Mouse (Mus musculus): ENCODE measurements around the gene Cadm2. TPM values are rescaled to one million over a fixed set of nuclear protein-coding genes. Genes with fewer than 3 reads are reported as not detected.

The Cadm2 gene
- 1.4 and 2.6 TPM in 2 replicates for polyA plus RNA-seq (2016; fragmentation: Nextera tagmentation; extraction: Ambion mirVana)

- no peaks in the 10 kb centered on the region for H3K36me3 ChIP-seq
- DNase-seq (ENCODE audit: low spot score) = peak; percentile 88
- H3K27ac ChIP-seq = peak within 1 kb of the TSS; percentile 80
- H3K27me3 ChIP-seq (ENCODE audit: low read depth, poor library complexity, severe bottlenecking) = peaks cover 32% of the 10 kb centered on the region
- 2% methylated on average over 20 of the region's 35 CpGs for WGBS
- peak within 1 kb of the TSS; percentile 78 for H3K4me3 ChIP-seq
- no peaks in the 10 kb centered on the region for H3K9me3 ChIP-seq (replicated peaks)
- peaks cover 20% of the 10 kb centered on the region for H3K4me1 ChIP-seq
Observed at GRCm38 (mm10) chr16:67620826-67621505, at the start of gene Cadm2. Cadm2 (minus strand) TSS chr16:67620908.

- WGBS = 93% methylated on average over 3 of the region's 3 CpGs
- no peak overlapping the region for H3K4me3 ChIP-seq
- H3K4me1 ChIP-seq = no peaks in the 10 kb centered on the region
- H3K36me3 ChIP-seq = no peaks in the 10 kb centered on the region
- no peak for DNase-seq (ENCODE audit: low spot score)
- no peak overlapping the region for H3K27ac ChIP-seq
- no peaks in the 10 kb centered on the region for H3K9me3 ChIP-seq (replicated peaks)
- no peaks in the 10 kb centered on the region for H3K27me3 ChIP-seq (ENCODE audit: low read depth, poor library complexity, severe bottlenecking)
Observed at GRCm38 (mm10) chr16:67646930-67647329, 26.2 kb upstream of the Cadm2 start.

DNA sequence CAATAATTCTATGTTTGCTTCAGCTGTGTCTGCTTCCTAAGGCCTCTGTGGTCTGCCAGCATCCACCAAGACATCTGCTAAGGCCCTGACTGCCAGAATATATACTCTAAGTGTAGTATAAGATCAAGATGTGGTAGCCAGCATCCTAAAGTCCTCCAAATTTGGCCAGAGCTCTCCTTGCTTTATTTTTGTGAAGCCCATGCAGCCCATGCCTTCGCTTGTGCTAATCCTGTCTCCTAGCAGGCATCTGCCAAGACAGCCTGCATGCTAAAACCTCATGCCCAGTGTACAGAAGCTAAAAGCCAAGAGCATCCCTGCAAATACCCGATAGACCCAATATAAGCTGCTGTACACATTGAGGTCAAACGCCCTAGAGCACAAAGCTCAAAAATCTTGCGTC is 22.9 kb upstream of the Cadm2 start:
- H3K4me3 ChIP-seq = no peak overlapping the region
- WGBS = 93% methylated on average over 4 of the region's 4 CpGs
- no peaks in the 10 kb centered on the region for H3K27me3 ChIP-seq (ENCODE audit: low read depth, poor library complexity, severe bottlenecking)
- H3K36me3 ChIP-seq = no peaks in the 10 kb centered on the region
- no peaks in the 10 kb centered on the region for H3K9me3 ChIP-seq (replicated peaks)
- H3K27ac ChIP-seq = no peak overlapping the region
- DNase-seq (ENCODE audit: low spot score) = no peak
- H3K4me1 ChIP-seq = no peaks in the 10 kb centered on the region

- WGBS = under 1% methylated on average over 52 of the region's 61 CpGs
- peak; percentile 72 for DNase-seq (ENCODE audit: low spot score)
- Histone ChIP-seq H3K9me3 (replicated peaks) (no peaks in the 10 kb centered on the region), H3K36me3 (no peaks in the 10 kb centered on the region), H3K27me3 (ENCODE audit: low read depth, poor library complexity, severe bottlenecking) (peaks cover 32% of the 10 kb centered on the region), H3K4me3 (peak overlapping the region; percentile 78), H3K4me1 (peaks cover 20% of the 10 kb centered on the region), H3K27ac (peak overlapping the region; percentile 80)
Observed at GRCm38 (mm10) chr16:67619906-67620781, 564 bp downstream of the Cadm2 start.

GRCm38 (mm10) chr16:67619416-67619815 is 1.3 kb downstream of the Cadm2 start:
- H3K9me3 ChIP-seq (replicated peaks) = no peaks in the 10 kb centered on the region
- WGBS = under 1% methylated on average over 16 of the region's 16 CpGs
- DNase-seq (ENCODE audit: low spot score) = no peak
- no peaks in the 10 kb centered on the region for H3K36me3 ChIP-seq
- H3K27ac ChIP-seq = 0 out of 2 replicates have a peak overlapping the region, but pooled peaks have one; percentile 80
- H3K27me3 ChIP-seq (ENCODE audit: low read depth, poor library complexity, severe bottlenecking) = peaks cover 32% of the 10 kb centered on the region
- H3K4me3 ChIP-seq = peak overlapping the region; percentile 78
- H3K4me1 ChIP-seq = peaks cover 20% of the 10 kb centered on the region

GRCm38 (mm10) chr16:67618817-67619216 is 1.9 kb downstream of the Cadm2 start:
- peak overlapping the region; percentile 78 for H3K4me3 ChIP-seq
- no peak overlapping the region for H3K27ac ChIP-seq
- no peaks in the 10 kb centered on the region for H3K36me3 ChIP-seq
- WGBS = 3% methylated on average over 13 of the region's 13 CpGs
- H3K4me1 ChIP-seq = peaks cover 20% of the 10 kb centered on the region
- no peaks in the 10 kb centered on the region for H3K9me3 ChIP-seq (replicated peaks)
- DNase-seq (ENCODE audit: low spot score) = no peak
- H3K27me3 ChIP-seq (ENCODE audit: low read depth, poor library complexity, severe bottlenecking) = peaks cover 32% of the 10 kb centered on the region

DNA sequence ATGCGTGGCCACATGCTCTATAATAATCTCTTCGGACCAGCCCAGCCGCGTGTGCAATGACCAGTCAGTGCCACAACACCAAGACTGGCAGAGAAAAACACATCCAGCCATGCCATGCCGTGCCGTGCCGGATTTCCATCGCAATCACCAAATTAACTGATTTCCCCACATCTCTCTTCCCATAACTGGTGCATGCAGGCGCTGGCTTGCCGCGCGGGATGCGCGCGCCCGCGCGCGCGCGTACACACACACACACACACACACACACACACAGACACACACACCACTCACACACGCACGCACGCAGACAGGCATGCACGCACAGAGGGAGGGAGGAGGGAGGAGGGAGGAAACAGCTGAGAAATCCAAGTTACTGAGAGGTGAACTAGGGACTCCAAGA is 2.9 kb downstream of the Cadm2 start:
- H3K36me3 ChIP-seq = no peaks in the 10 kb centered on the region
- H3K4me1 ChIP-seq = peaks cover 20% of the 10 kb centered on the region
- peak; percentile 41 for DNase-seq (ENCODE audit: low spot score)
- H3K27ac ChIP-seq = no peak overlapping the region
- peak overlapping the region; percentile 50 for H3K4me3 ChIP-seq
- peaks cover 32% of the 10 kb centered on the region for H3K27me3 ChIP-seq (ENCODE audit: low read depth, poor library complexity, severe bottlenecking)
- no peaks in the 10 kb centered on the region for H3K9me3 ChIP-seq (replicated peaks)
- WGBS = under 1% methylated on average over 25 of the region's 25 CpGs

DNA sequence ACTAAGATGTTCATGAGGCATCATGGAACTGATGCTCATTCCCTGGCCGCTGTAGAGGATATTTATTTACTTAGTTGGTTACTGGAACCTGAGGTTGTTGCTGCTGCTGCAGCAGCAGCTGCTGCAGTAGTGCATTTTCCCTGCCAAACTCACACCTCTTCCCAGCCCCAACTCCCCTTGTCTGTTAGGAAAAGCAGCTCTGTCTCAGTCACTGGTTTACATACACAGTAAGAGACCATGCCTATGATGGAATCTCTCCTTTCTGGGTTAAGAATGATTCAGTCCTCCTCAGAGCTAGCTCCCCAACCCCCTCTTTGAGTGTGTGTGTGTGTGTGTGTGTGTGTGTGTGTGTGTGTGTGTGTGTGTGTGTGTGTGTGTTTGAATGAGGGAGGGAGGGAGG is 3.5 kb downstream of the Cadm2 start:
- H3K4me3 ChIP-seq = peak overlapping the region; percentile 50; the same call in 1 of the 2 replicates
- no peak for DNase-seq (ENCODE audit: low spot score)
- H3K9me3 ChIP-seq (replicated peaks) = no peaks in the 10 kb centered on the region
- H3K36me3 ChIP-seq = no peaks in the 10 kb centered on the region
- H3K4me1 ChIP-seq = peaks cover 20% of the 10 kb centered on the region
- 12% methylated on average over 1 of the region's 1 CpGs for WGBS
- H3K27ac ChIP-seq = no peak overlapping the region
- peaks cover 32% of the 10 kb centered on the region for H3K27me3 ChIP-seq (ENCODE audit: low read depth, poor library complexity, severe bottlenecking)

DNA sequence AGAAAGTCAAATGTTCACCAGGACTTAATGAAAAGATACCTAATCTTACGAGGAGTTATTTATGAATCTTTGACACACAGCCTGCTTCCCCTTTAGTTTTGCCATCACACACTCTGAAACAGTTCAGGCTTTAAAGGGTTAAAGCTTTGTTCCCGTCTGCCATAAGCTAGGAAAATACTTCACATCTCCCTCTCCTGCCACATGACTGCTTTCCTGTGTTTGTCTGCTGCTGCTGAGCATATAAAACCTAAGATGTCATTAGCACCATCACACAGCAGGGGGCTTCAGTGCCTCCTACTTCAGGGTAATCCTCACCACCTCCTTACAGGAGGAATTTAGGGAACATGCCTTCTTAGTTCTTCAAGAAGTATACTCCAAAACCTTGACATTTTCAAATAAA is 6.8 kb downstream of the Cadm2 start:
- H3K9me3 ChIP-seq (replicated peaks) = no peaks in the 10 kb centered on the region
- WGBS = 32% methylated on average over 2 of the region's 2 CpGs
- peaks cover 7% of the 10 kb centered on the region; the same call in 1 of the 2 replicates for H3K4me1 ChIP-seq
- no peak overlapping the region for H3K4me3 ChIP-seq
- DNase-seq (ENCODE audit: low spot score) = no peak
- H3K27me3 ChIP-seq (ENCODE audit: low read depth, poor library complexity, severe bottlenecking) = peaks cover 22% of the 10 kb centered on the region
- no peak overlapping the region for H3K27ac ChIP-seq
- no peaks in the 10 kb centered on the region for H3K36me3 ChIP-seq

GRCm38 (mm10) chr16:67610904-67611681 is 9.6 kb downstream of the Cadm2 start:
- no peak for DNase-seq (ENCODE audit: low spot score)
- WGBS = 47% methylated on average over 7 of the region's 7 CpGs
- H3K27me3 ChIP-seq (ENCODE audit: low read depth, poor library complexity, severe bottlenecking) = no peaks in the 10 kb centered on the region
- H3K27ac ChIP-seq = no peak overlapping the region
- no peak overlapping the region for H3K4me3 ChIP-seq
- H3K36me3 ChIP-seq = no peaks in the 10 kb centered on the region
- no peaks in the 10 kb centered on the region for H3K9me3 ChIP-seq (replicated peaks)
- no peaks in the 10 kb centered on the region for H3K4me1 ChIP-seq

- Histone ChIP-seq H3K4me1 (no peaks in the 10 kb centered on the region), H3K27ac (no peak overlapping the region), H3K36me3 (no peaks in the 10 kb centered on the region), H3K9me3 (replicated peaks) (no peaks in the 10 kb centered on the region), H3K4me3 (no peak overlapping the region), H3K27me3 (ENCODE audit: low read depth, poor library complexity, severe bottlenecking) (no peaks in the 10 kb centered on the region)
- 81% methylated on average over 4 of the region's 4 CpGs for WGBS
- no peak for DNase-seq (ENCODE audit: low spot score)
Observed at GRCm38 (mm10) chr16:67609116-67609515, 11.6 kb downstream of the Cadm2 start.

DNA sequence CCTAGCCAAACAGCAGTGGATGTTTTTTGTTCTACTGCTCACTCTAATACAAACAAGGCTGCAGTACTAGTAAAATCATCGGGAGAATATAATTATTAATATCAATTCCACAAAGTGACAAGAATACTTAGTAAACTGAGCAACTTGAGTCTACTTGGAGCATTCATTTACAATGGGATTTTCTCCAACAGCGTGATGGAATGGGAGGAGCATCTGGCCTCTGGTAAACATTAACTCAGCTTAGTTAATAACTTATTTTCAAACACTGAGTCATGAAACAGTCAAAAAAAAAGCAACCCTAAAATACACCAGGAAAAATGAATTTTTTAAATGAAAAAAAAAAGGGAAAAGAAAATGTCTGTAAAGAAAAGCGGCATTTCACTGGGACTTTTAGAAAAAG is 12.2 kb downstream of the Cadm2 start:
- Histone ChIP-seq H3K36me3 (no peaks in the 10 kb centered on the region), H3K4me3 (no peak overlapping the region), H3K4me1 (no peaks in the 10 kb centered on the region), H3K27ac (no peak overlapping the region), H3K27me3 (ENCODE audit: low read depth, poor library complexity, severe bottlenecking) (no peaks in the 10 kb centered on the region), H3K9me3 (replicated peaks) (no peaks in the 10 kb centered on the region)
- no peak for DNase-seq (ENCODE audit: low spot score)
- 89% methylated on average over 3 of the region's 3 CpGs for WGBS
